Mouse (Mus musculus) kidney, adult 9 months (tissue): ENCODE measurements at regions not wholly inside any gene's neighbourhood (a gene's known extent, or its start where the extent isn't known, plus 50 kb on each side); places are given as distances from the start of the nearest gene placed in this dataset.
A peak's percentile ranks its signal among the peaks of the same experiment; 100 is the strongest.

Source experiments
- DNase-seq: peaks from one replicate; pipeline ENCODE4 v3.0.0; 2022

- no peak for DNase-seq
These were observed 293.5 kb upstream of the Tom1l1 start for GRCm38 (mm10) chr11:90981626-90982025.

DNA sequence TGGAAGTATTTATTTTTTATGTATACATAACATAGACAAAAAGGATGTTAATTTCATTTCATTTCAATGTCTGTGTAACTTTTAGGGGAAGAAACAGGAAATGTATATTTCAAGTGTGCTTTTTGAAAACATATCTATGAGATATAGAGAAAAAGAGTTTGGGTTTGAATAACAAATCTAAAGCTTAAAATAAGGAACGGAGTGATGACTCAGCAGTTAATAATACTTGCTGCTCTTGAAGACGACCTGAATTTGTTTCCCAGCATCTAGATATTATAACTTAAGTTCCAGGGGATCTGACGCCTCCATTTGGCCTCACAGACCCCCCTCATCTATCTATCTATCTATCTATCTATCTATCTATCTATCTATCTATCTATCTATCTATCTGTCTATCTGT, 290.1 kb upstream of the Tom1l1 start:
- DNase-seq = no peak

GRCm38 (mm10) chr11:90941076-90941475, 252.9 kb upstream of the Tom1l1 start:
- no peak for DNase-seq

GRCm38 (mm10) chr11:90925738-90926137, 237.6 kb upstream of the Tom1l1 start:
- no peak for DNase-seq

DNA sequence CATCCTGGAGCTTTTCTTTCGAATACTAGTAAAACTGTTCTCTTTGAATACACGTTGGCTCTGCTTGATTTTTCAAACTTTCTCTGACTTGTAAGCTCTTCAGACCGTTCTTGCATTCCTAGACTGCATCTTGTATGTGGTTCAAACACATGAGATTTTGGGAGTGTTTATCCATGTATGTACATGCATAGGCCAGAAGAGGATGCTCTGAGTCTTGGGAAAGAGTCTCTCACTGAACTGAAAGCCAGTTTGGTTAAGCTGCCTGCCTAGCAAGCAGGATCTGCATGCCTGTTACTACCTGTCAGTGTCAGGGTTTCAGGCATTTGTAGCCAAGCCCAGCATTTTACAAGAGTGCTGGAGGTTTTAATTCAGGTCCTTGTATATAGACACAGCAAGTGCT, 229.6 kb upstream of the Tom1l1 start:
- DNase-seq = no peak

DNA sequence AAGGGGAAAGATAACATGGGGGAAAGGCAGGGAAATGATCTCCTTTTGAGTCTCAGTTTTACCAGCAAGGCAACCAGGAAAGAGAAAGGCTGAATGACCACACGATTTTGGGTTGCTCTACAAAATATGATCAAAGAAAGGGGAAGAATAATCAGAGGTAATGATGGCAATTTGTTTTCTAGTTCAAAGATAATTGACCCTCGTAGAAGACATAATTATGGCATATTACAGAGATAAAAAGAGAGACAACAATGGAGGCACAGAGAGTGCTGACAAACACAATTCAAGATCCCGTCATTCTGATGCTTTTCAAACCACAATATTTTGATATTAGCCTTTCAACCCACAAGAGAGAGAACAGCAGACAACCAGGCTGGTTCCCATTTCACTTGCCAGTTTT, 206.1 kb upstream of the Tom1l1 start:
- DNase-seq = no peak

GRCm38 (mm10) chr11:90873122-90873521, 185.0 kb upstream of the Tom1l1 start:
- no peak for DNase-seq

DNA sequence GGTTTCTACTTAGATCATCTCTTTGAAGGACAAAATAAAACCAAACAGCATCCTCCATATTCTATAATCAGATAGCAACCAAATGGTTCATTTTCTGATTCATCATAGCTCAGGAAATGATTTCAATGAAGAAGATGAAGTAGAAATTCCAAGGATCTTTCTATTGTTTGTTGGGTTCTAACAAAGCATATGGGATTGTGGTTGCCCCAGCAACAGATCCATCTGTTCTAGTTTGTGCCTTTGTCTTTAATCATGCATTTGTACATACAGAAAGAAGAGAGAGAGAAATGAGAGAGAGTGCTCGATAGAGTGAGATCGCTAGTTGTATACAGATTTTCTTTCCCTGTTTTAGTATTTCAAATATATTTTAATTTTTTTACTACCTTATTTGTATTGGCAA, 183.5 kb upstream of the Tom1l1 start:
- DNase-seq = no peak

- DNase-seq = no peak
These were observed 176.0 kb upstream of the Tom1l1 start for GRCm38 (mm10) chr11:90863981-90864760.

- no peak for DNase-seq
These were observed 167.6 kb upstream of the Tom1l1 start for GRCm38 (mm10) chr11:90855731-90856130.

DNA sequence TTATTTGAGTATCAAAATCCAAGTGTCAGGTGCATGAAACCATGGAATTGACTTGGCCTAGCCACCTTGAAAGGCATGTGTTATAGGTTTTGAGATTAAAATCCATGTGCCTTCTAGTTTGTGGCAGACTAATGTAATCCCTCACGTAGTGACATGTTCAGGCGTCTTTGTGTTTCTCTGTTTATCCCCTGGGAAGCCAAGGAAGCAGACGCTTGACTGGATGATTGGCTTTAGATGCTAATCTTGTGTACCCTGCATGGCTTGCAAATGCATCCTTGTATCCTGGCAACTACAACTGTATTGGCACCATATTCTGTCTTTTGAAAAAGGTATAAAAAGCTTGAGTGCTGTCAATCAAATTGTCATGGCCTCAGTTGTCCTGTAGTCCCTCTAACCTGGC, 167.2 kb upstream of the Tom1l1 start:
- DNase-seq = no peak

DNA sequence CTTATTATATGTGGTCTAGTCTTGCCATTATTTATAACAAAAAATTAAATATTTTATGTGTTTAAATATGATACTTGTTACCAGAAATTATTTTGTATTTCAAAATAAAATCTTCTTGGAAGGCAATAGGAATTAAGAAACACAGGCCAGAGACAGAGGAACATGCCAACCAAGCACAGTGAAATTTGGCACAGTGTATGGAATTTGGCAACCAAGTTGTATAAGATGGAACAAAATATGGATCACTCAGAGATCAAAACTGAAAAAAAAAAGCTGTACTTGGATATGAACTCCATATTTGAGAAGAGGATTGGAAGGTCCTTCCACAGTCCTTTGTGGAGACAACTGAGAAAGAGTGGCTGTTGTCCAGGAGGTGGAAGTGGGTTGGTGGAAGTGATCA, 163.1 kb upstream of the Tom1l1 start:
- DNase-seq = no peak

DNA sequence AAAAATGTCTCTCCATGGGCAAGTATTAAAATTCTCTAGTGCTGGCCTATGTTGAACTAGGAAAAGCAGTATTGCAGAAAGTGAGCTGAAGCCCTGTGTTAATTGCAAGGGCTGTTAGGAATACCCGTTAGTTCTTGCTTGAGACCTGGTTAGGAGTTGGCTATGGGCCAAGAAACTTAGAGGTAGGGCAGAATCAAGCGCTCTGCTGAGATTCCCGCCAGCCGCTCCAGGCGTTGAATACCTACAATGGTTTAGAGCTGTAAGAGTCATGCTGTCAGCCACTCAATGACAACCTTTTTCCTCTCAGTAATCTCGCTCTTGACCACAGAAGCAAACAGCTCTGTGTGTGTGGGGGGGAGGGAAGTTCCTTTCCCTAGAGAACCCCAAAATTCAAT, 156.8 kb upstream of the Tom1l1 start:
- DNase-seq = peak; percentile 14

DNA sequence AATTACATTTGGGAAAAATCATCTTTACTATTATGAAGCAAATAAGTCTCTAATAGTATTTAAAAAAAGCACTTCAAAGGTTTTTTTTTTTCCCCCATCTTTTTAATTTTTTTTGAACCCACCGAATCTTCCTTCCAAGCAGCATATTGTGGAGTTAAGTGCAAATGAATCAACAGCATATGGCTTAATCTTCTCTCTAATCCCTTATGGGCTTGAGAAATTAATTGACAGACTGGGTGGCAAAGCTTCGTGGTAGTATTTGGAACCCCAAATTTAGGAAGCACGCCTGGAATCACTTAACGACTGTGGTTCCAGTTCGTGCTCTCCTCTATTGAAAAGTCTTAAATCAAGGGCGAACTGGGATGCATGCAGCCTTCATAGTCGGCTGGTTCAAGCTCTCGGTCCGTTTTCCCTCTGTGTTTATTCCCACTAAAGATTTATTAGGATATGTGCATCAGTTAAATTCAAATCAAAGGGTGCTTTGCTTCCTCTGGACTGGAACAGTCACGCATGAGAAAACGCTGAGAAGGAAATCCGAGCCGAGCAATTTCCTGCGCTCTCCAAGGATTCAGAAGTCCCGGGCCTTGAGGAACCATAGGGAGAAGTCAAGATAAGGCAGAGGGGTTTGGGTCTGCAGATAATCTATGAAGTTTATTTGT, 156.2 kb upstream of the Tom1l1 start:
- DNase-seq = peak; percentile 8

- no peak for DNase-seq
These were observed 150.0 kb upstream of the Tom1l1 start for GRCm38 (mm10) chr11:90838161-90838560.

- no peak for DNase-seq
These were observed 136.6 kb upstream of the Tom1l1 start for GRCm38 (mm10) chr11:90824761-90825160.

GRCm38 (mm10) chr11:90816727-90817126, 128.6 kb upstream of the Tom1l1 start:
- no peak for DNase-seq

- DNase-seq = no peak
These were observed 126.3 kb upstream of the Tom1l1 start for GRCm38 (mm10) chr11:90814471-90814870.

- DNase-seq = no peak
These were observed 124.8 kb upstream of the Tom1l1 start for GRCm38 (mm10) chr11:90812971-90813370.

DNA sequence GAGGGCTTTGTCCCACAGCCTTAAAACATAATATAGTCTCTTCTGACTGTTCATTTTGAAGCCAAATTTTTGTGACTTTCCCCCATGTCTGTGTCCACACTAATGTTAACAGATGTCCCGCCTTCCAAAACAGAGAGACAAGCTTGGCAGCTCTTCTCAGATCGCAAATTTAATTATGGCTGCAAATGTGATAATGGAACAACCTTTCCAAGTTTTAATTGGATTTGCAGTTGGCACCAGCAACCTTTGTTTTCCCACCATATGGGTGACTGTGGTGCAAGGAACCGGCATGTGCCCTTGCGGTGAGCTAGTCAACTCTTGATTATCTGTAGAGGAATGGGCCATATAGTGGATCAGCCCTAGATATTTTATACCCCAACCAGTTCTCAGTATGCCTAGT, 124.4 kb upstream of the Tom1l1 start:
- DNase-seq = no peak

GRCm38 (mm10) chr11:90808443-90808842, 120.3 kb upstream of the Tom1l1 start:
- no peak for DNase-seq

DNA sequence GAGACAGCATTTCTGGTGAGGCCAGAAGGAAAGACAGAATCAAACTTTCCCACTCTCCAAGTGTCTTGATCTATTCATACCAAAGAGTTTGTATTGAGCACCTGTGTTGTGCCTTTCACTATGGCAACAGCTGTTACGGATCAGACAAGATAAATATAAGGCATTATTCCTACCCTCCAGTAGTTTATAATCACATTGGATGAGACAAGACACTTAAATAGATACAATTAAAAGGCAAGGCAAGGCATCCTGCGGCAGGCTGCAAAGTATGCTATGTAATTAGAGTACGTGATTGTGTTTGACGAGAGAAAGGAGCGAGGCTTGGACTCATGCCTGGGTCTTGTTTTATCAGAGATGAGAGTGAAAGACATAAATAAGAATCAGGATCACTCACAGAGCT, 119.2 kb upstream of the Tom1l1 start:
- DNase-seq = no peak

GRCm38 (mm10) chr11:90802569-90803363, 114.6 kb upstream of the Tom1l1 start:
- no peak for DNase-seq

- DNase-seq = no peak
These were observed 109.4 kb upstream of the Tom1l1 start for GRCm38 (mm10) chr11:90797577-90797976.
